Mouse (Mus musculus): Measurements from ENCODE around the gene 4930519G04Rik. TPM values are rescaled to one million over a fixed set of nuclear protein-coding genes. Genes with fewer than 3 reads are reported as not detected.
"Not testable (repeated sequence)": the region's sequence is repeated elsewhere in the genome, so short reads cannot be mapped to it uniquely, and the experiment has no call there.

Gene 4930519G04Rik
- polyA plus RNA-seq, 1 experiment from 2014 or later = not detected

- Histone ChIP-seq H3K27ac (ENCODE audit: low read length) (no peak overlapping the region), H3K4me1 (ENCODE audit: control insufficient read depth, insufficient read depth, low read length) (no peaks in the 10 kb centered on the region), H3K9me3 (replicated peaks; ENCODE audit: control insufficient read depth, low read length, poor library complexity, severe bottlenecking) (no peaks in the 10 kb centered on the region), H3K27me3 (ENCODE audit: control insufficient read depth, insufficient read depth, low read depth, low read length) (no peaks in the 10 kb centered on the region), H3K36me3 (ENCODE audit: control insufficient read depth, insufficient read depth, low read length) (no peaks in the 10 kb centered on the region), H3K4me3 (ENCODE audit: low read depth, low read length) (no peak overlapping the region), H3K4me2 (ENCODE audit: low read length) (no peak overlapping the region), H3K9ac (ENCODE audit: low read depth, low read length) (no peak overlapping the region)
- WGBS = 77% methylated on average over 4 of the region's 4 CpGs
- ATAC-seq = no peak
These were observed 60.2 kb downstream of the 4930519G04Rik start for GRCm38 (mm10) chr5:114913686-114914085.

- WGBS = 85% methylated on average over 8 of the region's 8 CpGs
- ATAC-seq = no peak
These were observed 61.4 kb downstream of the 4930519G04Rik start for GRCm38 (mm10) chr5:114914855-114915254.

GRCm38 (mm10) chr5:114915854-114916253 lies 62.4 kb downstream of the 4930519G04Rik start:
- WGBS = 78% methylated on average over 5 of the region's 5 CpGs
- Histone ChIP-seq H3K27me3 (ENCODE audit: control insufficient read depth, insufficient read depth, low read depth, low read length) (no peaks in the 10 kb centered on the region), H3K36me3 (ENCODE audit: control insufficient read depth, insufficient read depth, low read length) (no peaks in the 10 kb centered on the region), H3K4me3 (ENCODE audit: low read depth, low read length) (no peak overlapping the region), H3K9ac (ENCODE audit: low read depth, low read length) (no peak overlapping the region), H3K9me3 (replicated peaks; ENCODE audit: control insufficient read depth, low read length, poor library complexity, severe bottlenecking) (no peaks in the 10 kb centered on the region), H3K4me2 (ENCODE audit: low read length) (no peak overlapping the region), H3K27ac (ENCODE audit: low read length) (no peak overlapping the region), H3K4me1 (ENCODE audit: control insufficient read depth, insufficient read depth, low read length) (no peaks in the 10 kb centered on the region)
- no peak for ATAC-seq

More at GRCm38 (mm10) chr5:114914855-114915254, 61.4 kb downstream of the 4930519G04Rik start:
- H3K27ac ChIP-seq (ENCODE audit: low read length) = no peak overlapping the region
- no peak overlapping the region for H3K9ac ChIP-seq (ENCODE audit: low read depth, low read length)
- H3K4me3 ChIP-seq (ENCODE audit: low read depth, low read length) = no peak overlapping the region
- H3K4me2 ChIP-seq (ENCODE audit: low read length) = no peak overlapping the region
- H3K36me3 ChIP-seq (ENCODE audit: control insufficient read depth, insufficient read depth, low read length) = no peaks in the 10 kb centered on the region
- no peaks in the 10 kb centered on the region for H3K27me3 ChIP-seq (ENCODE audit: control insufficient read depth, insufficient read depth, low read depth, low read length)
- H3K9me3 ChIP-seq (replicated peaks; ENCODE audit: control insufficient read depth, low read length, poor library complexity, severe bottlenecking) = no peaks in the 10 kb centered on the region
- H3K4me1 ChIP-seq (ENCODE audit: control insufficient read depth, insufficient read depth, low read length) = no peaks in the 10 kb centered on the region

GRCm38 (mm10) chr5:114916777-114917176 lies 63.3 kb downstream of the 4930519G04Rik start:
- no peaks in the 10 kb centered on the region for H3K4me1 ChIP-seq (ENCODE audit: control insufficient read depth, insufficient read depth, low read length)
- H3K27me3 ChIP-seq (ENCODE audit: control insufficient read depth, insufficient read depth, low read depth, low read length) = no peaks in the 10 kb centered on the region
- ATAC-seq = no peak
- H3K36me3 ChIP-seq (ENCODE audit: control insufficient read depth, insufficient read depth, low read length) = no peaks in the 10 kb centered on the region
- no peak overlapping the region for H3K4me3 ChIP-seq (ENCODE audit: low read depth, low read length)
- no peak overlapping the region for H3K4me2 ChIP-seq (ENCODE audit: low read length)
- H3K9me3 ChIP-seq (replicated peaks; ENCODE audit: control insufficient read depth, low read length, poor library complexity, severe bottlenecking) = no peaks in the 10 kb centered on the region
- no peak overlapping the region for H3K9ac ChIP-seq (ENCODE audit: low read depth, low read length)
- no peak overlapping the region for H3K27ac ChIP-seq (ENCODE audit: low read length)
- WGBS = 77% methylated on average over 4 of the region's 4 CpGs

- not testable (repeated sequence) for H3K4me3 ChIP-seq (ENCODE audit: low read depth, low read length); H3K9ac ChIP-seq (ENCODE audit: low read depth, low read length); H3K27me3 ChIP-seq (ENCODE audit: control insufficient read depth, insufficient read depth, low read depth, low read length); H3K36me3 ChIP-seq (ENCODE audit: control insufficient read depth, insufficient read depth, low read length); H3K4me2 ChIP-seq (ENCODE audit: low read length); H3K9me3 ChIP-seq (replicated peaks; ENCODE audit: control insufficient read depth, low read length, poor library complexity, severe bottlenecking); H3K27ac ChIP-seq (ENCODE audit: low read length); ATAC-seq; H3K4me1 ChIP-seq (ENCODE audit: control insufficient read depth, insufficient read depth, low read length)
- 96% methylated on average over 5 of the region's 5 CpGs for whole genome bisulfite sequencing
These were observed 63.9 kb downstream of the 4930519G04Rik start for GRCm38 (mm10) chr5:114917357-114917756.

GRCm38 (mm10) chr5:114921551-114922365 lies 68.3 kb downstream of the 4930519G04Rik start:
- 81% methylated on average over 19 of the region's 19 CpGs for WGBS
- ATAC-seq = no peak
- H3K27me3 ChIP-seq (ENCODE audit: control insufficient read depth, insufficient read depth, low read depth, low read length) = no peaks in the 10 kb centered on the region
- no peaks in the 10 kb centered on the region for H3K36me3 ChIP-seq (ENCODE audit: control insufficient read depth, insufficient read depth, low read length)
- no peak overlapping the region for H3K4me3 ChIP-seq (ENCODE audit: low read depth, low read length)
- H3K4me2 ChIP-seq (ENCODE audit: low read length) = no peak overlapping the region
- no peaks in the 10 kb centered on the region for H3K4me1 ChIP-seq (ENCODE audit: control insufficient read depth, insufficient read depth, low read length)
- H3K9ac ChIP-seq (ENCODE audit: low read depth, low read length) = no peak overlapping the region
- H3K9me3 ChIP-seq (replicated peaks; ENCODE audit: control insufficient read depth, low read length, poor library complexity, severe bottlenecking) = 0 out of 2 replicates have a peak, but pooled peaks cover 2% of the 10 kb centered on the region
- H3K27ac ChIP-seq (ENCODE audit: low read length) = no peak overlapping the region

GRCm38 (mm10) chr5:114922366-114922731 lies 68.9 kb downstream of the 4930519G04Rik start:
- Histone ChIP-seq H3K27me3 (ENCODE audit: control insufficient read depth, insufficient read depth, low read depth, low read length) (no peaks in the 10 kb centered on the region), H3K4me3 (ENCODE audit: low read depth, low read length) (no peak overlapping the region), H3K36me3 (ENCODE audit: control insufficient read depth, insufficient read depth, low read length) (no peaks in the 10 kb centered on the region), H3K9me3 (replicated peaks; ENCODE audit: control insufficient read depth, low read length, poor library complexity, severe bottlenecking) (0 out of 2 replicates have a peak, but pooled peaks cover 2% of the 10 kb centered on the region), H3K4me1 (ENCODE audit: control insufficient read depth, insufficient read depth, low read length) (no peaks in the 10 kb centered on the region), H3K4me2 (ENCODE audit: low read length) (no peak overlapping the region), H3K27ac (ENCODE audit: low read length) (no peak overlapping the region), H3K9ac (ENCODE audit: low read depth, low read length) (no peak overlapping the region)
- 70% methylated on average over 10 of the region's 10 CpGs for WGBS
- no peak for ATAC-seq

- Histone ChIP-seq H3K36me3 (ENCODE audit: control insufficient read depth, insufficient read depth, low read length) (no peaks in the 10 kb centered on the region), H3K4me2 (ENCODE audit: low read length) (peak within 1 kb of the TSS; percentile 13), H3K9me3 (replicated peaks; ENCODE audit: control insufficient read depth, low read length, poor library complexity, severe bottlenecking) (0 out of 2 replicates have a peak, but pooled peaks cover 2% of the 10 kb centered on the region), H3K4me3 (ENCODE audit: low read depth, low read length) (no peak within 1 kb of the TSS), H3K4me1 (ENCODE audit: control insufficient read depth, insufficient read depth, low read length) (no peaks in the 10 kb centered on the region), H3K9ac (ENCODE audit: low read depth, low read length) (no peak within 1 kb of the TSS), H3K27ac (ENCODE audit: low read length) (no peak within 1 kb of the TSS), H3K27me3 (ENCODE audit: control insufficient read depth, insufficient read depth, low read depth, low read length) (no peaks in the 10 kb centered on the region)
- no peak for ATAC-seq
- WGBS = 50% methylated on average over 15 of the region's 15 CpGs
These were observed 69.6 kb downstream of the 4930519G04Rik start, which contains the start of gene Oasl1 for GRCm38 (mm10) chr5:114922998-114923473. Gene Oasl1 (plus strand): TSS chr5:114923240.

GRCm38 (mm10) chr5:114926153-114926684 lies 72.8 kb downstream of the 4930519G04Rik start:
- Histone ChIP-seq H3K9ac (ENCODE audit: low read depth, low read length) (no peak overlapping the region), H3K9me3 (replicated peaks; ENCODE audit: control insufficient read depth, low read length, poor library complexity, severe bottlenecking) (0 out of 2 replicates have a peak, but pooled peaks cover 2% of the 10 kb centered on the region), H3K4me1 (ENCODE audit: control insufficient read depth, insufficient read depth, low read length) (no peaks in the 10 kb centered on the region), H3K36me3 (ENCODE audit: control insufficient read depth, insufficient read depth, low read length) (no peaks in the 10 kb centered on the region), H3K4me2 (ENCODE audit: low read length) (no peak overlapping the region), H3K4me3 (ENCODE audit: low read depth, low read length) (no peak overlapping the region), H3K27ac (ENCODE audit: low read length) (no peak overlapping the region), H3K27me3 (ENCODE audit: control insufficient read depth, insufficient read depth, low read depth, low read length) (no peaks in the 10 kb centered on the region)
- ATAC-seq = no peak
- WGBS = 45% methylated on average over 1 of the region's 1 CpGs

All from midbrain, embryonic 16.5 days (tissue).